Mouse (Mus musculus) liver (tissue): ENCODE data around the gene Atad2b.
"Not testable (repeated sequence)": the region's sequence is repeated elsewhere in the genome, so short reads cannot be mapped to it uniquely, and the experiment has no call there.

ENCODE experiments used
- DNase-seq: peaks from one replicate; pipeline ENCODE4 v3.0.0-alpha.2; 2020; ENCODE audit warnings: mixed read lengths

Gene Atad2b

DNA sequence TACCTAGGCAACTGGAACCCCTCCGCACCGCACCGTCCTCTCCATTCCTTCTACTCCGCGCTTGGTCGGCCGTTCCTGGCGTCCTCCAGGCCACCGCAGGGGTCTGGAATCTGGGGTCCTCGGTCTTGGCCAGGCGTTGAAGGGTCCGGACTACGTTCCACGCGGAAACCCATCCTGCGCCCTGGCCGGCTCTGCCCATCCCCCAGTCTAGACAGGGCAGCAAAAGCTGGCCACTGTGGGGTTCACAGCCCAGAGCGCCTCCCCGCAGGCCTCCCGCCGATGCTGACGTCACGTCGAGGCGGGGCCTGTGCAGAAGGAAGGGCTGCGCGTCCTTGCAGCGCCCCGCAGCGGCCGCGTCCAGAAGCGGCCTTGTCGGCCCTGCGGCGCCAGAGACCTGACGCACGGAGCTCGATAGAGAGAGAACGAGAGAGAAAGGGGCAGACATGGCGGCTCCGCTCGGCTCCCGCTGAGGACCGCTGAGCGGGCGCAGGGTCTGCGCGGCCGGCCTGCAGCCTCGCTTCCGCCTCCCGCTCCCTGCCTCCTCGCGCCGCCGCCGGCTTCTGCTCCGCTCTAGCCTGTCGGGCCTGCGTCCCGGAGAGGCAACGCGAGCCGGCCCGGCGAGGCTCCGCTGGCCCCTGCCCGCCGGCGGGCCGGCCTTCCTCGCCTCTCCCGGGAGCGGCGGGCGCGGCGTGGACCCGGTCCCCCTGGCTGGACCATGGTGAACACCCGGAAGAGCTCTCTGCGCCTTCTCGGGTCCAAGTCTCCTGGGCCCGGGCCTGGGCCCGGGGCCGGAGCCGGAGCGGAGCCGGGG, at the start of gene Atad2b:
TSS of gene Atad2b (plus strand) at position 360 of the 811 bp plus-strand sequence.
- peak; percentile 98 for DNase-seq

DNA sequence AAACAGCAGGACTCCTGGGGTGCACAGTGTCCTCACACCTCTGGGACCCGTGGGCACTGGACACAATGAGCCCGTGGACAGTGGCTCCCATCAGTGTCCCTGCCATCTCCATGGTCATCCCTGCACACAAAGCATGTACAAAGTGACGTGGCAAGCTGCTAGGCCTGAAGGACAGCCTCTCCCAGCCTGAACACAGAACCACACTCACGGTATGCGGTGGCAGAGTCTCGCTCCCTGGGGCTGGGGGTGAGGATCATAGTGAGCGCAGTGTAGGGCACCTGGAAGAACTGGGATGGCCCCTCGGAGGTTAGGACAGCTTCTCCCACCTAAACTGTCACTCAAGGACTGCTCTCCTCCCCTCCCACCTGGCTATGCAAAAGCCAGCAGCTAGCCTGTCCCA, 48.2 kb upstream of the Atad2b start:
- DNase-seq: no peak

GRCm38 (mm10) chr12:4871260-4871659, 45.9 kb upstream of the Atad2b start:
- no peak for DNase-seq

DNA sequence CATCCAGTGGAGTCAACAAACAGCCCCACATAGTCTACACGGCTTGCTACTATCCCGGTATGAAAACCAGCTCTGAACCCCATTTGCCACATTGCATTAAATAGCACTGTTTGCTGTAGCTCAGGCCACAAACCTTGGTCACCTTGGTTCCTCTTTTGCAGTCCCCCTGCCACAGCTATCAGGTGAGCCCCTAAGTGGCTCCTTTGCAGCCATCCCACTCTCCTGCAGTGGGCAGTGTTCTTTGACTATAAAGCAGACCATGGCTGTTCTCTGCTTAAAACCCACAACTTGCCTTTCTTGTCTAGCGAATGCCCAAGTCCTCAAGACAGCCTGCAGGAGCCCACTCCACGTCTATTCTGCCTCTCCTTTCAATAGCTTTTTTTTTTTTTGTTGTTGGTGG, 44.9 kb upstream of the Atad2b start:
- DNase-seq: peak; percentile 54

DNA sequence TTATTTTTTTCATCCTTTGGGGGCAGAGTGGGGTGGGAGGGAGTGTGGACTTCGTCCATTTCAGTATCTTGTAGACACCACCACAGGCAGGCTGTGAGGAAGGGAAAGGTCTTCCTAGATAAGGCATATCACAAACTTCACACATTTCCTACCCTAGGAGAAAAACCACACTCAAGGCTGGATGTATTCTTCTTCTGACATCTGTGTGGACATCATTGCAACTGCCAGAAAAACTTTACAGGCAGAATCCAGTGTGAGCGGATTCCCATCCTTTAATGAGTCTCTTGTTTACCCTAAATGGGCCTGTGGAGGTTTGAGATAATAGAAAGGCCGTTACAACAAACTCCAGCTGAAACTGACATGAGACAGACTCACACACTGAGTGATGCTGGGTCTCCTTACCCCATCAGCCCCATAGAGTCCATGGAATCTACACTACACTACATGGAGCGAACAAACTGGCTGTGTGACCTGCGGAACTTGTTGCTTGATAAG, 44.1 kb upstream of the Atad2b start:
- DNase-seq: peak; percentile 79

DNA sequence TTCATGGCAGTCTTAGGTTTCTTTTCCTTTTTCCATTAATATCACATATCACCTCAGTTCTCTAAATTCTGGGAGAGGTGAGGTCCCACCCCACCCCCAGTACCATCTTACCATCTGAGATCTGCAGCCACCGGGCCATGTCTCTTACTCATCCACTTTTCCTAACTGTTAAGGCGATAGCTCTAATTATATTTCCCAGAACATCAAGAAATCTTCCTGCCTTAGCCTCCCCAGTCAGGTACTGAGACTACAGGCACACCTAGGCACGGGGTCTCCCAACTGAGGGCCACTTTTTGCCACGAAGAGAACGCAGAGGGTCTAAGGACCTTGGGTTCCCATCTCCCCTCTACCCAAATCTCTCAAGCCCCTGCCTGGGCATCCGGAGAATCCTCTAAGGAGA, 43.6 kb upstream of the Atad2b start:
- peak; percentile 45 for DNase-seq

DNA sequence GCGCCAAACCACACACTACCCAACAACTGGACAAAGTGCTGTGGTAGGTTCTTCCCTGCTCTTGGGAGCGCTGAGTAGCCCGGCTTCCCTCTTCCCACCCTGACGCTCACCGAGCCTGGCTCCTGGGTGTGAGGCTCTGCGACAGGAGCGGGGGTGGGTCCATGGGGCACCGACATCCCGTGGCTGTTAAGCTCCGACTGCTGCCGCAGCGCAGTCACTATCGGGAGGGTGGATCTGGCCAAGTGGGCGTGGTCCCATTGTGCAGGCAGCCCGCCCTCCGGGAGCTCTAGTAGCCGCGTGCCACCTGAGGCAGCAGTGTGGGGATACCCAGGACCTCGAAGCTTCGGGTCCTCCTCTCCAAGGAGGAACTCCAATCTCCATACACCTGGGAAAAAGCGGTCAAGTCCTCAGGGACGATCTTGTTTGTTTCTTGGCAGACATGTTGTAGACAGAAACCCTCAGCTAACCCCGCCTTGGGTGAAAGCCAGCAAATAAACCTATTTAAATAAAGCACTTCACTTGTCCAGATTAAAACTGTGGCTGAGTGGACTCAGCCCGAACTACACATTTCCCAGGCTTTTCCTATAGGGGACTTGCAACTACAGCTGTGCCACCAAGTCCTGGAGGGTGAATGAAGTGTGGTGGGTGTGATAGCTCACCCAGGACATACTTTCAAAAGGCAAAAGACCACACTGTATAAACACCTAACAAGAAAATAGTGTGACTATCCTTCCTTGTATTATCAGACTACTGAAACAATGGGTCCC, 42.8 kb upstream of the Atad2b start, which contains the start of gene Mfsd2b:
TSS of gene Mfsd2b (minus strand) at position 199 of the 767 bp plus-strand sequence.
- DNase-seq: peak; percentile 97

DNA sequence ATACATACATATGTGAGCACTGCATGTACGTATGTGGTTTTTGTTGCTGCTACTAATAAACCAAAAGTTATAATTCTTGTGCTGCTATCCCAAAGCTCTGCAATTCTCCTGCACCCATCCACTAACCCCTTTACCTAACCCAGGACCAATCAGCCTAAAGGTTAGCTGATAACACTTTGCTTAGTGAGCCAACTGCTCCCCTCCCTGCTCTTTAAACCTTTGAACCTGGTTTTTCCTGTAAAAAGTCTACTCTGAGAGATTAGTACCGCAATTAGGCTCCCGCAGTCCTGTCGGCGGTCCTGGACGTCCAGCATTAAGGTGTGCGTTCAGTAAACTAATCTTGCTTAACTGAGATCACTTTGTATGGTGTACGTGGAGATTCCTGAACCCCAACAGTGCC, 41.5 kb upstream of the Atad2b start:
- DNase-seq: no peak

DNA sequence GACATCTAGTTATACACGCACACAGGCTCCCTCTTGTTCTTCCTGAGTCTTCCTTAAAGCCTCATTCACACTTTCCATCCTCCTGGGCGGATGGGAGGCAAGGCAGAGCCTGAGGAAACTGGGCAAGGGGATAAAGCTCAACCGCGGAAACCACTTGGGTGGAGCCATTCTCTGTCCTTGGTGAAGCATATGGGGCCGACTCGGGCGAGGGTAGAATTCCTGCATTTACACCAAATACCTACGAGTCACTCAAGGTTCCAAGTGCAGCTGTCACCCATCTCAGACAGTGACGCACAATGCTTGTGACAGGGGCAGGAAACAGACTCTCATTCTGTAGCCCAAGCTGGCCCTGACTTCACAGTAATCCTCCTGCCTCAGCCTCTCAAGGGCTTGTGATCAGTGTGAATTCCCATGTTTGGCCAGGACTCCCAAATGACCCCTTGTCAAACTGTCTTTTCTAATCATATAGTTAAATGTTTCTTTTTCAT, 38.8 kb upstream of the Atad2b start:
- DNase-seq: no peak

DNA sequence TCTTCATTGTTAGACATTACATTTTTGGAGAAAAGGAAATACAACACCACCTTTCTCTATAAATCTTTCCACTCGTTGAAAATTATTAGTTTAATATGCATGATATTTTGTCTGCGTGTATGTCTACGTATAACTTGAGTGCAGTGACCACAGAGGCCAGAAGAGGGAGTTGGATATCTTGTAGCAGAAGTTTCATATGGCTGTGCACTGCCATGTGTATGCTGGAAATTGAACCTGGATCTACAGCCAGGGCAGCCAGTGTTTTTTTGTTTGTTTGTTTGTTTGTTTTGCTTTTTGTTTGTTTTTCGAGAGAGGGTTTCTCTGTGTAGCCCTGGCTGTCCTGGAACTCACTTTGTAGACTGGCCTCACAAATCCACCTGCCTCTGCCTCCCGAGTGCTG, 38.1 kb upstream of the Atad2b start:
- DNase-seq: peak; percentile 47

DNA sequence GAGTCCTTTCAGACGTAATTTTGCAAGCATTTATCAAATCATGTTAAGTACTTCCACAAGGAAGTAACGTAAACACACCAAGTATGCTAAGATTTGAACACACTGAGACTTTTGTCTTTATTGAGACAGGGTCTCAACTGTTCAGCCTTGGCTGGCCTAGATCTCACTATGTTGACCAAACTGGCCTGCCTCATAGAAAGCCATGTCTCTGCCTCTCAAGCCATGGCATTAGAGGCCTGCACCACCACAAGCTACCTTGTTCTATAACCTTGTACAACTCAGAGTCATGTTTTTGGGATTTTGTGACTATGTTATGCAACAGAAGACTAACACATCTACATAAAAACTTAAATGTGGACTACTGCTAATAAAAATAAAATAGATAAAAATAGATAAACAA, 35.1 kb upstream of the Atad2b start:
- no peak for DNase-seq

DNA sequence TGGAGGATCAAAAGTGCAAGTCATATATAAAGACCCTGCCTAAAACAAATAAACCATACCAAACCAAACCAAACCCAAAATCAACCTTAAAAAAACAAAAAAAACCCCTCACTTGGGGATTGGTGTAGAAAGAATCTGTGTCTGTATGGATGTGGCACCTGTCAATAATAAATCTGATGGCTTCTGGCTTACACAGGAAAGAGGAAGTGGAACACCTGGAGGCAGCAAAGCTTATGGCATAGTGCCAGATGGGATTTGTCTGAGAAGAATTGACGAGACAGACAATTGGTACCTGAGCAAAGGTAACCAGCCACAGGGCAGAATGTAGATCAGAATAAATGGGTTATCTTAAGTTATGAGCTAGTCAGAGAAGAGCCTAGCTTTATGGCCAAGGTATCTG, 32.1 kb upstream of the Atad2b start:
- DNase-seq: no peak

- not testable (repeated sequence) for DNase-seq
Observed at GRCm38 (mm10) chr12:4886581-4886980, 30.6 kb upstream of the Atad2b start.

- peak; percentile 56 for DNase-seq
Observed at GRCm38 (mm10) chr12:4888739-4889138, 28.4 kb upstream of the Atad2b start.

DNA sequence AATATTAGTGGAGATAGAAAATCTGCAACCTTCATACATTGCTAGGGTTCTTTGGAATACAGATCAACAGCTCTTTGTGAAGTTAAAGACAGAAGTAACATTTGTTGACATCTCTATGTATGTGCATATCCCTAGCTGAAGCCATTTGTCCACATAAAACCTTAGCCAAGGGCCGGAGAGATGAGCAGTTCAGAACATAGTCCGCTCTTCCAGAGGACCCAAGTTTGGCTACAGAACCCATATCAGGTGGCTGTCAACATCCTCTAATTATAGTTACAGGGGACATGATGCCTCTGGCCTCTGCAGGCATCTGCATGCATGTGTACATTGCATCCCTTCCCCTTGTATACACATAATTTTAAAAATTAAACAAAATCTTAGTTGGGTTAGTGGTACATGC, 27.9 kb upstream of the Atad2b start:
- DNase-seq: no peak

GRCm38 (mm10) chr12:4889891-4890290, 27.3 kb upstream of the Atad2b start:
- DNase-seq: no peak

DNA sequence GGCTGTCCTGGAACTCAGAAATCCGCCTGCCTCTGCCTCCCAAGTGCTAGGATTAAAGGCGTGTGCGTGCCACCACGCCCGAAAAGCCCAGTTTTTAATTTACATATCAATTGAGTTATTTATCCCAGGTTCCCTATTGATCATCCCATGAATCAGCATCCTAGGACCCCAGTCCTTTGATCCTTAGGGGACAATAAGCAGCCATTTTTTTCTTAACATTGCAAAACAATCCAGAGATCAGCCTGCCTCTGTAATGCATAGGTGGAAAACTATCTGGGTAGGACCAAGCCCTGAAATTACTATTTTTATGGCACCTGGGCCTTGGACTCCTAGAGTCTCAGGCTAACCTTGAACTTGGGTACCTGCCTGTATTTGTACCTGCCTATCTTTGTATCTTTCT, 19.1 kb upstream of the Atad2b start:
- no peak for DNase-seq

DNA sequence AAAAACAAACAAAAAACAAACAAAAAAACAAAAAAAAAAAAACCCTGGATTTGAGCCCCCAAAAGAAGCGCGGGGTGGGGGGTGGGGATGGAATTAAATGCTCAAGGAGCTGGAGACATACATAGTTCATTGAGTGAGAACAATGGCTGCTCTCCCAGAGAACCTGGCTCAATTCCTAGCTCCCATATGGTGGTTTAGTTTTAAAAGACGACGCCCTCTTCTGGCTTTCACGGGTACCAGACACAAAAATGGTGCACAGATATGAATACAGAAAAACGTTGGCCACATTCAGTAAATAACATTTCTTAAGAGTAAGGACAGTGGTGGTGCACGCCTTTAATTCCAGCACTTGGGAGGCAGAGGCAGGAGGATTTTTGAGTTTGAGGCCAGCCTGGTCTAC, 11.2 kb upstream of the Atad2b start:
- peak; percentile 30 for DNase-seq

- no peak for DNase-seq
Observed at GRCm38 (mm10) chr12:4906476-4906875, 10.7 kb upstream of the Atad2b start.

DNA sequence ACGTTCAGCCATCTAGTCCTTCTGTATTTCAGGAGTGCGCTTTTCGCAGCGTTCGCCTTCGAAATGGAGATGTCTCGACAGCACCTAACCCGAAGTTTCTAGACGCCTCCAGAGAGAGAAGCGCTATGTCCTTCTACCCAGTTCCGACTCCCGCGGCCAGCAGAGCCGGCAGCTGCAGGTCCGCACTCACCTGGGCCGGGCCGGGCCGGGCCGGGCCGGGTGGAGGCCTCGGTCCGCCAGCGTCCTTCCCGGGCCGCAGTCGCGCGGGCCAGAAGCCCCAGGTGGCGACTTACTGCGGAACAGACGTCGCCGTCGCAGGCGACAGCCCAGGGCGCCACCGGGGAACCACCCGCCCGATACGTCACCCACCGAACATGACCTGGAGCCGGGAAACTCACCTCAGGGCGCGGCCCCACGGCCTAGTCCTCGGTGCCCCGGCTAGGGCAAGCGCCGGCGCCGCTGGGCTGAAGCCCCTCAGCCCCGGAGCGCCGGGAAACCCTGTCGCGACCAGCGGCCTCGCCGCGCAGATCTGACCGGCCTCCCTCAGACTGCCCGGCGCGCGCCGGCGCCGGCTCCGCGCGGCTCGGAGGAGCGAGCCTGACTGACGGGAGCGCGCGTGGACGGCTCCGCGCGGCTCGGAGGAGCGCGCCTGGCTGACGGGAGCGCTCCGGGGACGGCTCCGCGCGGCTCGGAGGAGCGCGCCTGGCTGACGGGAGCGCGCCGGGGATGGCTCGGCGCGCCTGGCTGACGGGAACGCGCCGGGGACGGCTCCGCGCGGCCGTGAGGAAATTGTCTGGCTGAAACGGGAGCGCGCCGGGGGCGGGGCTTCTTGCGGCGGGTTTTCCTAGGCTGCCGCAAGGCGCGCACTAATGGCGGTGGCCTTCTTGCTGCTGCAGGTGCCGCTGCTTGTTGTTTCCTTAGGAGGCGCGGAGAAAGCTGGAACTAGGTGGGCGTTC, 9.9 kb upstream of the Atad2b start, which contains the start of gene Ubxn2a:
TSS of gene Ubxn2a (minus strand) at position 755 of the 956 bp plus-strand sequence.
- peak; percentile 96 for DNase-seq

DNA sequence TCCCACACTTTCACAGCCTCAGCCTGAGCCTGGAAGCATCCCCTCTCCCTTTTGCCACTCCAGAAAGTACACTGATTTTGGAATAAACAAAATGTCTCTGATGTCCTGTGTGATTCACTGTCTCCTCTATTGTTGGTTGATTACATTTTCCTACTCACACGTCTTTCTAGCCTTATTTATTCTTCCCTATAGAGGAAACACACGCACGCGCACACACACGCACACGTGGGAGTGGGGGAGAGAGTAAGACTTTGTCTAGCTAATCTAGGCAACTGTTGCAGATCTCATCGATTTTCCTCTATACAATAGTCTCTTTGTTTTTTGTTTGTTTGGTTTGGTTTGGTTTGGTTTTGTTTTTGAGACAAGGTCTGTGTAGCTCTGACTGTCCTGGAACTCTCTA, 8.8 kb upstream of the Atad2b start:
- DNase-seq: no peak

DNA sequence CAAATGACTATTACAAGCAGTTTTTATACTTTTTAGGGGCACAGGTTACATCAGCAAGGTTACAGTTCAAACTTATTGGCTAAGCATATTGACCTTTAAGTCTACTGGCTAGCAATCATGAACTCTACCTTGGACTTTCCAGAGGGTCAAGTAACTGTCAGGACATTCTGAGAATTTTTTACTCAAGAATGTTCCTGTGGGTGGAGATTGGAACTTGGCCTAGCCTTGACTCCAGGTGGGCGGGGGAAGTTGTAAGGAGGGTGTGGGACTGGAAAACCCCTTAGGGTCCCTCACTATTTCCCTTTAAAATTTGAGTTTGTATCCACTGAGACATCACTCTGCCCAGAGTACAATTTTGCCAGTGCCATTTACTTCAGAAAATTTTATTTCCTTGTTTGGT, 6.7 kb upstream of the Atad2b start:
- not testable (repeated sequence) for DNase-seq
